Mouse (Mus musculus) cortical plate, adult 2 months (tissue): Measurements from ENCODE around the gene Cdkl1. TPM values are rescaled to one million over a fixed set of nuclear protein-coding genes. Genes with fewer than 3 reads are reported as not detected.

Experiments used
- H3K27ac ChIP-seq: fragments of 200-500 bp; 2 replicates; pipeline ENCODE4 v1.5.1; 2012; ENCODE audit warnings: low read length, control low read depth, inconsistent platforms; ENCODE audit not compliant: insufficient read depth
- H3K4me1 ChIP-seq: fragments of 200-500 bp; 2 replicates; pipeline ENCODE4 v1.6.1; 2011; ENCODE audit warnings: low read length; ENCODE audit not compliant: control insufficient read depth, insufficient read depth
- H3K4me3 ChIP-seq: fragments of 200-500 bp; 2 replicates; pipeline ENCODE4 v1.5.1; 2011; ENCODE audit warnings: mild to moderate bottlenecking, low read length, control low read depth; ENCODE audit not compliant: insufficient read depth
- CTCF ChIP-seq: fragments of 200-500 bp; IDR thresholded peaks from 2 replicates; pipeline ENCODE4 v1.5.1; 2011; ENCODE audit warnings: mild to moderate bottlenecking, control low read depth, low read length; ENCODE audit not compliant: insufficient read depth; ENCODE audit errors: extremely low read depth
- POLR2A ChIP-seq: fragments of 200-500 bp; IDR thresholded peaks from 2 replicates; pipeline ENCODE4 v1.6.1; 2011; ENCODE audit warnings: mild to moderate bottlenecking, low read length, control low read depth; ENCODE audit not compliant: insufficient read depth; ENCODE audit errors: extremely low read depth
- polyA plus RNA-seq: library from polyadenylated mRNA; depleted of rRNA; stranded (reverse); fragments of >200 nt; gene quantifications from 2 replicates; pipeline ENCODE4 v1.2.3, GENCODE M21; 2012

Cdkl1 gene
- polyA plus RNA-seq, 1 experiment = 13.3 TPM

DNA sequence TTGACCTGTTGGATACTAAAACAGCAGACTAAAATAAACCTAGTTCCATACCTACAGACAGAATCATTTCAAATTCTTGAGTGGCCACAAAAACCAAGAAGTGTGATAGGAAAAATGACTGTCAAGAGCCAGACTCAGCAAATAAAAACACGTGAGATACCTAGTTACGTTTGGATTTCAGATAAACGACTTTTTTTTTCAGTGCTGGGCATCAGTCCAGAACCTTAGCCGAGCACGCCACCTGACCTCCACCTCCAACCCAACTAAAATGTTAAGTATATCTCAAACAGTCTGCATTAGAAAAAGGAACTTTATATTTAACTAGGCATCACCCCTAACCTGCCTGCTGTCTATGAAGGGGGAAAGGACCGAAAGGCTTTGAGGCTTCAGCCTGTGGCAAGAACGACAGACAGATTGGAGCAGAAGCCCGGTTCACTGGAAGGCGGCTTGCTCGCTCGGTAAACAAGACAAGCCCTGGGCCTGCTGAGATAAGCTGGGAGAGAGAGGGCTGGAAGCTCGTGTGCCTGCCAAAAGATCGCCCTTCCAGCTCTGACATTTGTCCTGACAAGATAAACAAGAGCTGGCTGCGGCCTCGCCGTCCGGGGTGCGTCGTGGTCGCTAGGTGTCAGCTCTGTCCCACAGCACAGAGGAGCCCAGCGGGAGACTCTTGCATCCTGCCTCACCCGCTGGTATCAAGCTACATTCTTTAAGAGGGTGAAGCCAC is 33.5 kb downstream of the Cdkl1 start:
- H3K4me3 ChIP-seq = no peak overlapping the region
- TF ChIP-seq CTCF = peak; percentile 47
- no peak for TF ChIP-seq POLR2A
- peaks cover 2% of the 10 kb centered on the region; the same call in 1 of the 2 replicates for H3K4me1 ChIP-seq
- H3K27ac ChIP-seq = no peak overlapping the region

DNA sequence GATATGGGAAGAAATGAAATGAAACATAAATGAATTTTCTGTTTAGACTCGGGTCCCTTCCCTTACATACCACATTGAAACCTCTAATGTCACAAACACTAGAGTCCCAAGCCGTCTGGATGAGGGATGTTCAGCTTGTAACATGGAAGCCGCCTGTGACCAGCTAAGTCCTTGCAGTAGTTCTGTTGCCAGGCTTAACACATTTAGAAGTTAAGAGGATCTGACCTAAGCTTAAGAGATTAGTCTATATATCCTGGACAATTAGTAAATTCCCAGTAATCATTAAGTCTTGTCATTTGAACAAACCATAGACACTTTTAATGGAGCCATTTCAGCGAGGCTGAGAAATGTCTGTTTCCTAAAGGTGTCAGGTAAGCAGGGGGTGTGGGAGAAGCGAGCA is 35.1 kb downstream of the Cdkl1 start:
- TF ChIP-seq CTCF (no peak), POLR2A (no peak)
- no peak overlapping the region for H3K27ac ChIP-seq
- H3K4me3 ChIP-seq = no peak overlapping the region
- peaks cover 1% of the 10 kb centered on the region; the same call in 1 of the 2 replicates for H3K4me1 ChIP-seq

DNA sequence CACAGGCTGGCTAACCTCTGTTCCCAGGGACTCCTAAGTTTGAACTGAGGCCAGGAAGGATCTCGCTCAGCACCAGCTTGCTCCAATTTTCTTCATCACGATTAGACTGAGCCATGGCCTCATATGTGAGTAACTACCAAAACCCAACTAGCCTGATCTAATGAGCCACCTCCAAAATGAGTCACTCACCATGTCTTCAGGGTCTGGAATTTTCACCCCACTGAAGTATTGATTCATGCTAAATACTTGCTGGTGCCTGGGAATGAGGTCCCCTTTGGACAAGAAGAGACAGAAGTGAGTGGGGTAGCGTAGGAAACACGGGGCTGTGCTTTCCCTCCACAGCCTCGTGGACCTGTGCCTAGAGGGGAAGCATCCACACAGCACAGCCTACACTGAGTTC is 37.1 kb downstream of the Cdkl1 start:
- H3K4me1 ChIP-seq = no peaks in the 10 kb centered on the region
- H3K4me3 ChIP-seq = no peak overlapping the region
- no peak overlapping the region for H3K27ac ChIP-seq
- TF ChIP-seq POLR2A (no peak), CTCF (no peak)

- Histone ChIP-seq H3K27ac (no peak overlapping the region), H3K4me3 (no peak overlapping the region), H3K4me1 (no peaks in the 10 kb centered on the region)
- TF ChIP-seq POLR2A (no peak), CTCF (no peak)
Measured at GRCm38 (mm10) chr12:69751864-69752341, 39.2 kb downstream of the Cdkl1 start.

DNA sequence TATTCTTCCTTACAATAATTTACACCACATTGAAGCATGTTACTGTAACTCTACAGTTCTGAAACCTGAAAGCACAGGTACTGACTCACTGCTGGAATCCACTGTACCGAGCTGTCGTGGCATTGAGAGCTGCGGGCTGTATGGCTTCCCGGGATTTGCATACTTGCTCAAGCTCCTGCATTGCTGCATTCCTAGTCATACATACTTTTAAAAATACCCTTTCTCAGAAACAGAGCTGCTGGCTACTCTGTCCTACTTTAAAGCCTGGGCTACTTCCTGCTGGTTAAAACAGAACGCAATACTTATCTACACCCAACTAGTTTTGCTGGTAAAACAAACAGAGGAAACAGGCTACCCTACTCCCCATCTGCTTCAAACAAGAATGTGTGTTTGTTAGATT is 46.9 kb downstream of the Cdkl1 start:
- TF ChIP-seq POLR2A = no peak
- TF ChIP-seq CTCF = no peak
- Histone ChIP-seq H3K27ac (no peak overlapping the region), H3K4me1 (no peaks in the 10 kb centered on the region), H3K4me3 (no peak overlapping the region)

DNA sequence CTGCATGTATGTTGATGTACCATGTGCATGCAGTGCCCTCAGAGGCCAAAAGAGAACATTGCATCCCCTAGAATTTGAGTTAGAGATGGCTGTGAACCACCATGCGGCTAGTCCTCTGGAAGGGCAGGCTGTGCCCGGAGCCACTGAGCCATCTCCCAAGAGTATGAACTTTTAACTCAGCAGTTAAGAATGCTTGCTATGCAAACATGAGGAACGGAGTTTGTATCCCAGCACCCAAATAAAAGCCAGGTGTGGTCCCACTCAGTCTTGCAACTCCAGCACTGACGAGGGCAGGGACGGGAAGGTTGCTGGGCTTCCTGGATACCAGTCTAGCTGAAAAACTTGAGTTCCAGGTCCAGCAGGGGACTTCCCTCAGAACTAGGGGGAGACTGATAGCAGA is 49.1 kb downstream of the Cdkl1 start:
- no peak overlapping the region for H3K4me3 ChIP-seq
- TF ChIP-seq CTCF = no peak
- TF ChIP-seq POLR2A = no peak
- no peaks in the 10 kb centered on the region for H3K4me1 ChIP-seq
- H3K27ac ChIP-seq = no peak overlapping the region

DNA sequence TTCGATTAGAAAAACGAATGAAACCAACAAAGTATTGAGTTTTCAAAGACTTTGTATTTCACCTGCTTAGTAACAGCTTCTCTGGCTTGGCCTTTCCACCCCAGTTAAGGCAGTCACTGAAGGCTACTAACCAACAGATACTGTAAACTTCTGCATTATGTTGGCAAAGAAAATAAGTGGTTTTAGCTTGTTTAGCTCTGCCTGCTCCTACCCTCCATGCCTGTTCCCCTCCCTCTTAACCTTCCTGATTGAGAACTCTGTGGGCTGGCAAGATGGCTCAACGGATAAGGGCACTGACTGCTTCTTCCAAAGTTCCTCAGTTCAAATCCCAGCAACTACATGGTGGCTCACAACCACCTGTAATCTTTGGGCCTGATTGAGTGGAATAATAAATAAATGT is 57.1 kb downstream of the Cdkl1 start:
- no peak overlapping the region for H3K4me3 ChIP-seq
- no peaks in the 10 kb centered on the region for H3K4me1 ChIP-seq
- H3K27ac ChIP-seq = no peak overlapping the region
- TF ChIP-seq CTCF (no peak), POLR2A (no peak)

DNA sequence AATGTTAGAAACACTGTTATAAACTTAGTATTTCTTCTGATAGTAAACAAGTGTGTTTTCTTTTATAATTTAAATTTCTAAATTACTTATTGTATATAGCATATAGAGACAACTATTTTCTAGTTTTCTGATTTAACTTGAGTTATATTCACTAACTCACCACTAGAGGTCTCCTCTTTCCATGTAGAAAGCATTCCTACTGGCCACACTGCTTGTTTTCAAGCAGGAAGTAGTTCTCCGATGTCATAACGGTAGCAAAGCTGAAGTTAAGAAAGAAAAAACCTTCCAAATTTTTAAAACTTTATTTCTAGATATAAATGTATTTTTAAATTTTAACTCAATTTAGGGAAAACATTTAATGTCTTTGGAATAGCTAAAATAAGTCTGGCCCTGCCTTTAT is 57.5 kb downstream of the Cdkl1 start:
- no peaks in the 10 kb centered on the region for H3K4me1 ChIP-seq
- H3K27ac ChIP-seq = no peak overlapping the region
- peak; percentile 27; the same call in 1 of the 2 replicates for TF ChIP-seq CTCF
- TF ChIP-seq POLR2A = no peak
- no peak overlapping the region for H3K4me3 ChIP-seq

DNA sequence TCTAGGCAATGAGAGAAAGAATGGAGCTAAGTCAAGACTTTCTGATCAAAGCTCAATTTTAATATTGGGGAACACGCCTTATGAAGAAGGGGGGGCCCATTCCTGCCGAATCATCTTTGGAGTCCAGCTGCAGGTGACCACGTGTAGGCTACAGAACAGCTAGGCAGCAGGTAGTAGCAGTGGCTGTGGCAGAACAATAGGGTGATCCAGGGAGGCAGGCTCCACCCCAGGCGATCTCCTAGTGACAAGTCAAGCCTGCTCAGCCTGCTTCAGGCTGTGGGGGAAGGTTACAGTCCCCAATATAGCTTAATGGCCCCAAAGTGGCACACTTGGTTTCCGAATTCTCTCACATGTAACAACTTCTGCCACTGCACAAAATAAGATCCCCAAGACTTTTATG is 58.8 kb downstream of the Cdkl1 start:
- TF ChIP-seq CTCF = no peak
- TF ChIP-seq POLR2A = no peak
- no peak overlapping the region for H3K27ac ChIP-seq
- H3K4me1 ChIP-seq = no peaks in the 10 kb centered on the region
- no peak overlapping the region for H3K4me3 ChIP-seq

DNA sequence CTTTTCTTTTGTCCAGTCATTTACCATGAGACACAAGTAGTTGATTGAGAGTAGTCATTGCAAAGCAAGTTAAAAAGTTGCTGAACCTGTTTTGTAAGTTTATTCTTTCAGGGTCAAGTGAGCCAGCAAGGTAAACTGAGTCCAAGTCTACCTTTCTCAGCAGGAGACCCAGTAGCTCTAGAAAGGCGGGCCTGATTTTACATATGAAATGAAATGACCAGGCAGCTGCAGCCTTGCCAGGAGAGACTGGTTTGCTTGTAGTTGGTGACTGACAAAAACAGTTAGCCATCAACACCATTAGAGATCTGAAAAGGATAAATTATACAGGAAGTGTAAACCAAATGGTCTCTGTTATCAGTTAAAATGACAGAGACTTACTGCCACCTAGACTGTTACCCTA is 60.8 kb downstream of the Cdkl1 start:
- TF ChIP-seq CTCF (no peak), POLR2A (no peak)
- H3K4me1 ChIP-seq = no peaks in the 10 kb centered on the region
- H3K27ac ChIP-seq = no peak overlapping the region
- no peak overlapping the region for H3K4me3 ChIP-seq

- no peak for TF ChIP-seq POLR2A
- TF ChIP-seq CTCF = no peak
- H3K4me3 ChIP-seq = no peak overlapping the region
- H3K4me1 ChIP-seq = no peaks in the 10 kb centered on the region
- H3K27ac ChIP-seq = no peak overlapping the region
Measured at GRCm38 (mm10) chr12:69729246-69729645, 61.8 kb downstream of the Cdkl1 start.
